Mouse (Mus musculus): ENCODE measurements at regions not wholly inside any gene's neighbourhood (a gene's known extent, or its start where the extent isn't known, plus 50 kb on each side); places are given as distances from the start of the nearest gene placed in this dataset.

DNA sequence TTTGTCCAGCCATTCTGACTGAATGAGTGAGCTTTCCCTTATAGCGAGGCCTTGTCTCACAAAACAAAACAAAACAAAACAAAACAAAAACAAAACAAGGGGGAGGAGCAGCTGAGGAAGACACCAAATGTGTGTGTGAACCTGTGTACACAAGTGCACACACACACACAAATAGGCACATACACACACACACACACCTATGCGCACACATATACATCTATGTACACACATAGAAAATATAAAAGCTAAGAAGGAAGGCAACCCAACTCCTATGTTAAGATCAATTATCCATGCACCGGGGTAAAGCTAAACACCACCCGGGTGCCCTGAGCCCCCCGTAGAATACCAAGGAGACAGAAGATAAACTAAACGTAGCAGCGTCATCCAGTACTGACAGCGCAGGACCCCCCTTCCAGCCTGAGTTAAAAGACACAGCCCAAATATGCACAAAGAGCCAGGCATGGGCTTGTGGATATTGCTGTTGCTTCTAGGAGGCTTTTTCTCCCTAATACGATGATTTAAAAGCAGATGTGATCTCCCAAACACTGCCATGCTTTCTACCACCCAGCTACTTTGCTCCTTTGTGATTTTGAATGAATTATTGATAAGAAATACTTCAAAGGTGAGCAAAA is 108.4 kb upstream of the Ptbp2 start:
- no peak for DNase-seq (ENCODE audit: low read depth, low spot score)

GRCm38 (mm10) chr3:119890911-119891310 is 106.6 kb upstream of the Ptbp2 start:
- DNase-seq (ENCODE audit: low read depth, low spot score): no peak

DNA sequence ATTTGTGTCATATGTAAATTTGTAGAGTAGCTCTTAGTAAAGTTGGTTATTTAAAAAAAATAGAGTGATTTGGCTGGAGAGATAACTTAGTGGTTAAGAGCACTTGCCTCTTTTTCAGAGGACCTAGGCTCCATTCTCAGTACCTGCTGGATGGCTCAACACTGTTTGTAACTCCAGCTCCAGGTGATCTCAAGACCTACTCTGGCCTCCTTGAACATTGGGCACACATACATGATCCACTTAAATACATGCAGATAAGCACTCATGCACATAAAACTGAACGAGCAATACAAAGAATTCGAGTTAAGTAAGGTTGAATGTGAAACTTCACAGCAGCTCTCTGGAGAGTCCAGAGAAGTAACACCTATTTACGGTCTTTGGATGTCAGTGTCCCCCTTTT is 104.2 kb upstream of the Ptbp2 start:
- no peak for DNase-seq (ENCODE audit: low read depth, low spot score)

- no peak for DNase-seq (ENCODE audit: low read depth, low spot score)
Observed at GRCm38 (mm10) chr3:119876395-119876794, 92.1 kb upstream of the Ptbp2 start.

GRCm38 (mm10) chr3:119875061-119875460 is 90.8 kb upstream of the Ptbp2 start:
- DNase-seq (ENCODE audit: low read depth, low spot score): no peak

DNA sequence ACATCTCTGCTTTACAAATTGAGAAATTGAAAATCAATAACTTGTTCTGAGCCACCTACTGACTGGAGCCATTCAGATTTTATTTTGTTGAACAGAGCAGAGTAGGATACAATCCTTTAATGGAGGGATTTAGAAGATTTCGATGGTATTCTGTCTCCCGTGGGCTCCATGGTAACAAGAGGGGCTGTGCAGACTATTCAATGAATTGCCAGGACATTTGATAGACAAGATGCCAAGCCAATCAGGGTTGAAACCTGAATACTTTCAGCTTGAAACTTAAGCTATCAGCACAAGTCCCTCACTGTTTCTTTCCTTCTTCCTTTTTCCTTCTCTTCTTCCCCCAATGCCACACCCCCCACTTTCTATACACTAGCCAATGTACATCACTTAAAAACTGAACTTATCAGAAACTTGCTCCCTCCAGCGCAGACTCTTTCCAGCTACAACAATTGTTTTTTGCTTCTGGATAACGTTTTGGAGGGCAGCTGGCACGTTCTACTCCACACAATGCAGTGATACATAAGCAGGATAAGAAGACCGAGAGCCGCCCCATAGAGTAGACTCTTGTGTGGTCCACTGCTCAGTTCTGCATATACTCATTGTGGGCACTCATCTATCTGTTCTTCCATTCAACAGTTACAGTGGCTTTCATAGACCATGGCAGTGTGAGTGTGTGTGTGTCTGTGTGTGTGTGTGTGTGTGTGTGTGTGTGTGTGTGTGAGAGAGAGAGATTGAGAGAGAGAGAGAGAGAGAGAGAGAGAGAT is 78.1 kb upstream of the Ptbp2 start:
- DNase-seq (ENCODE audit: low read depth, low spot score): no peak

Data from A20 (cell line).